Mouse (Mus musculus): ENCODE data around the gene Inpp4b. TPM values are rescaled to one million over a fixed set of nuclear protein-coding genes. Genes with fewer than 3 reads are reported as not detected.

Gene Inpp4b
- polyA plus RNA-seq, 1 experiment from 2014 or later = 6.0 TPM

GRCm38 (mm10) chr8:81360518-81360917 lies 18.2 kb downstream of the Inpp4b start:
- no peaks in the 10 kb centered on the region for H3K9me3 ChIP-seq (ENCODE audit: control insufficient read depth, low read length)
- H3K4me3 ChIP-seq (ENCODE audit: low read length) = no peak overlapping the region
- 74% methylated on average over 2 of the region's 2 CpGs for WGBS
- H3K9ac ChIP-seq (ENCODE audit: low read depth, low read length) = no peak overlapping the region
- no peaks in the 10 kb centered on the region for H3K27me3 ChIP-seq (replicated peaks; ENCODE audit: control insufficient read depth, insufficient read depth, low read length)
- H3K36me3 ChIP-seq (ENCODE audit: control insufficient read depth, insufficient read depth, low read length) = no peaks in the 10 kb centered on the region
- H3K4me1 ChIP-seq (ENCODE audit: control insufficient read depth, insufficient read depth, low read length) = no peaks in the 10 kb centered on the region
- no peak overlapping the region for H3K4me2 ChIP-seq (ENCODE audit: low read depth, low read length)
- H3K27ac ChIP-seq (ENCODE audit: low read length) = no peak overlapping the region
- ATAC-seq = no peak

- H3K4me2 ChIP-seq (ENCODE audit: low read depth, low read length) = no peak overlapping the region
- 69% methylated on average over 2 of the region's 2 CpGs for WGBS
These were observed 18.8 kb downstream of the Inpp4b start for GRCm38 (mm10) chr8:81361162-81361561.

GRCm38 (mm10) chr8:81370607-81371006 lies 28.3 kb downstream of the Inpp4b start:
- Histone ChIP-seq H3K36me3 (ENCODE audit: control insufficient read depth, insufficient read depth, low read length) (no peaks in the 10 kb centered on the region), H3K9ac (ENCODE audit: low read depth, low read length) (no peak overlapping the region), H3K4me3 (ENCODE audit: low read length) (no peak overlapping the region), H3K27me3 (replicated peaks; ENCODE audit: control insufficient read depth, insufficient read depth, low read length) (no peaks in the 10 kb centered on the region), H3K4me1 (ENCODE audit: control insufficient read depth, insufficient read depth, low read length) (no peaks in the 10 kb centered on the region), H3K27ac (ENCODE audit: low read length) (no peak overlapping the region), H3K9me3 (ENCODE audit: control insufficient read depth, low read length) (no peaks in the 10 kb centered on the region), H3K4me2 (ENCODE audit: low read depth, low read length) (no peak overlapping the region)
- 72% methylated on average over 5 of the region's 5 CpGs for WGBS
- ATAC-seq = no peak

More at GRCm38 (mm10) chr8:81361162-81361561, 18.8 kb downstream of the Inpp4b start:
- Histone ChIP-seq H3K27me3 (replicated peaks; ENCODE audit: control insufficient read depth, insufficient read depth, low read length) (no peaks in the 10 kb centered on the region), H3K4me1 (ENCODE audit: control insufficient read depth, insufficient read depth, low read length) (no peaks in the 10 kb centered on the region), H3K36me3 (ENCODE audit: control insufficient read depth, insufficient read depth, low read length) (no peaks in the 10 kb centered on the region), H3K27ac (ENCODE audit: low read length) (no peak overlapping the region), H3K9ac (ENCODE audit: low read depth, low read length) (no peak overlapping the region), H3K4me3 (ENCODE audit: low read length) (no peak overlapping the region), H3K9me3 (ENCODE audit: control insufficient read depth, low read length) (no peaks in the 10 kb centered on the region)
- no peak for ATAC-seq

- WGBS = 49% methylated on average over 4 of the region's 4 CpGs
- no peaks in the 10 kb centered on the region for H3K36me3 ChIP-seq (ENCODE audit: control insufficient read depth, insufficient read depth, low read length)
- no peak for ATAC-seq
These were observed 29.5 kb downstream of the Inpp4b start for GRCm38 (mm10) chr8:81371844-81372243.

GRCm38 (mm10) chr8:81374877-81375475 lies 32.6 kb downstream of the Inpp4b start:
- Histone ChIP-seq H3K9ac (ENCODE audit: low read depth, low read length) (no peak overlapping the region), H3K27me3 (replicated peaks; ENCODE audit: control insufficient read depth, insufficient read depth, low read length) (no peaks in the 10 kb centered on the region), H3K4me3 (ENCODE audit: low read length) (no peak overlapping the region), H3K4me1 (ENCODE audit: control insufficient read depth, insufficient read depth, low read length) (no peaks in the 10 kb centered on the region), H3K9me3 (ENCODE audit: control insufficient read depth, low read length) (no peaks in the 10 kb centered on the region), H3K27ac (ENCODE audit: low read length) (no peak overlapping the region), H3K36me3 (ENCODE audit: control insufficient read depth, insufficient read depth, low read length) (no peaks in the 10 kb centered on the region), H3K4me2 (ENCODE audit: low read depth, low read length) (no peak overlapping the region)
- ATAC-seq = no peak
- WGBS = 71% methylated on average over 4 of the region's 4 CpGs

More at GRCm38 (mm10) chr8:81371844-81372243, 29.5 kb downstream of the Inpp4b start:
- Histone ChIP-seq H3K4me2 (ENCODE audit: low read depth, low read length) (no peak overlapping the region), H3K9me3 (ENCODE audit: control insufficient read depth, low read length) (no peaks in the 10 kb centered on the region), H3K4me3 (ENCODE audit: low read length) (no peak overlapping the region), H3K4me1 (ENCODE audit: control insufficient read depth, insufficient read depth, low read length) (no peaks in the 10 kb centered on the region), H3K27me3 (replicated peaks; ENCODE audit: control insufficient read depth, insufficient read depth, low read length) (no peaks in the 10 kb centered on the region), H3K9ac (ENCODE audit: low read depth, low read length) (no peak overlapping the region), H3K27ac (ENCODE audit: low read length) (no peak overlapping the region)

GRCm38 (mm10) chr8:81388953-81389352 lies 46.6 kb downstream of the Inpp4b start:
- ATAC-seq = no peak
- no peaks in the 10 kb centered on the region for H3K9me3 ChIP-seq (ENCODE audit: control insufficient read depth, low read length)
- H3K27me3 ChIP-seq (replicated peaks; ENCODE audit: control insufficient read depth, insufficient read depth, low read length) = no peaks in the 10 kb centered on the region
- no peak overlapping the region for H3K4me2 ChIP-seq (ENCODE audit: low read depth, low read length)
- H3K4me1 ChIP-seq (ENCODE audit: control insufficient read depth, insufficient read depth, low read length) = no peaks in the 10 kb centered on the region
- no peaks in the 10 kb centered on the region for H3K36me3 ChIP-seq (ENCODE audit: control insufficient read depth, insufficient read depth, low read length)
- no peak overlapping the region for H3K4me3 ChIP-seq (ENCODE audit: low read length)
- 91% methylated on average over 6 of the region's 6 CpGs for WGBS
- no peak overlapping the region for H3K27ac ChIP-seq (ENCODE audit: low read length)
- no peak overlapping the region for H3K9ac ChIP-seq (ENCODE audit: low read depth, low read length)

GRCm38 (mm10) chr8:81399071-81399470 lies 56.7 kb downstream of the Inpp4b start:
- Histone ChIP-seq H3K4me3 (ENCODE audit: low read length) (no peak overlapping the region), H3K36me3 (ENCODE audit: control insufficient read depth, insufficient read depth, low read length) (no peaks in the 10 kb centered on the region), H3K9me3 (ENCODE audit: control insufficient read depth, low read length) (no peaks in the 10 kb centered on the region), H3K4me2 (ENCODE audit: low read depth, low read length) (no peak overlapping the region), H3K9ac (ENCODE audit: low read depth, low read length) (no peak overlapping the region), H3K27ac (ENCODE audit: low read length) (no peak overlapping the region), H3K27me3 (replicated peaks; ENCODE audit: control insufficient read depth, insufficient read depth, low read length) (no peaks in the 10 kb centered on the region), H3K4me1 (ENCODE audit: control insufficient read depth, insufficient read depth, low read length) (no peaks in the 10 kb centered on the region)
- no peak for ATAC-seq

- WGBS = 74% methylated on average over 4 of the region's 4 CpGs
- ATAC-seq = no peak
These were observed 57.1 kb downstream of the Inpp4b start for GRCm38 (mm10) chr8:81399501-81399900.

GRCm38 (mm10) chr8:81412707-81413106 lies 70.4 kb downstream of the Inpp4b start:
- no peaks in the 10 kb centered on the region for H3K9me3 ChIP-seq (ENCODE audit: control insufficient read depth, low read length)
- H3K4me1 ChIP-seq (ENCODE audit: control insufficient read depth, insufficient read depth, low read length) = no peaks in the 10 kb centered on the region
- no peak overlapping the region for H3K9ac ChIP-seq (ENCODE audit: low read depth, low read length)
- ATAC-seq = no peak
- H3K36me3 ChIP-seq (ENCODE audit: control insufficient read depth, insufficient read depth, low read length) = no peaks in the 10 kb centered on the region
- H3K4me2 ChIP-seq (ENCODE audit: low read depth, low read length) = no peak overlapping the region
- no peak overlapping the region for H3K27ac ChIP-seq (ENCODE audit: low read length)
- no peak overlapping the region for H3K4me3 ChIP-seq (ENCODE audit: low read length)
- H3K27me3 ChIP-seq (replicated peaks; ENCODE audit: control insufficient read depth, insufficient read depth, low read length) = no peaks in the 10 kb centered on the region
- 85% methylated on average over 2 of the region's 2 CpGs for WGBS

More at GRCm38 (mm10) chr8:81399501-81399900, 57.1 kb downstream of the Inpp4b start:
- no peak overlapping the region for H3K4me2 ChIP-seq (ENCODE audit: low read depth, low read length)
- no peaks in the 10 kb centered on the region for H3K9me3 ChIP-seq (ENCODE audit: control insufficient read depth, low read length)
- no peak overlapping the region for H3K27ac ChIP-seq (ENCODE audit: low read length)
- no peaks in the 10 kb centered on the region for H3K4me1 ChIP-seq (ENCODE audit: control insufficient read depth, insufficient read depth, low read length)
- H3K36me3 ChIP-seq (ENCODE audit: control insufficient read depth, insufficient read depth, low read length) = no peaks in the 10 kb centered on the region
- H3K9ac ChIP-seq (ENCODE audit: low read depth, low read length) = no peak overlapping the region
- H3K27me3 ChIP-seq (replicated peaks; ENCODE audit: control insufficient read depth, insufficient read depth, low read length) = no peaks in the 10 kb centered on the region
- no peak overlapping the region for H3K4me3 ChIP-seq (ENCODE audit: low read length)

- WGBS = 80% methylated on average over 3 of the region's 3 CpGs
- no peak overlapping the region for H3K9ac ChIP-seq (ENCODE audit: low read depth, low read length)
- no peak overlapping the region for H3K4me2 ChIP-seq (ENCODE audit: low read depth, low read length)
- no peaks in the 10 kb centered on the region for H3K36me3 ChIP-seq (ENCODE audit: control insufficient read depth, insufficient read depth, low read length)
- no peaks in the 10 kb centered on the region for H3K4me1 ChIP-seq (ENCODE audit: control insufficient read depth, insufficient read depth, low read length)
- H3K9me3 ChIP-seq (ENCODE audit: control insufficient read depth, low read length) = no peaks in the 10 kb centered on the region
- H3K27me3 ChIP-seq (replicated peaks; ENCODE audit: control insufficient read depth, insufficient read depth, low read length) = no peaks in the 10 kb centered on the region
- no peak for ATAC-seq
- H3K4me3 ChIP-seq (ENCODE audit: low read length) = no peak overlapping the region
- no peak overlapping the region for H3K27ac ChIP-seq (ENCODE audit: low read length)
These were observed 101.6 kb downstream of the Inpp4b start for GRCm38 (mm10) chr8:81443957-81444356.
